Mouse (Mus musculus) kidney, postnatal 10 days (tissue): ENCODE results near the gene Wdr37.
"Not testable (repeated sequence)": the region's sequence is repeated elsewhere in the genome, so short reads cannot be mapped to it uniquely, and the experiment has no call there.

ENCODE experiments used
- DNase-seq: peaks from one replicate; pipeline ENCODE4 v3.0.0; 2021; ENCODE audit warnings: mixed read lengths

The Wdr37 gene

DNA sequence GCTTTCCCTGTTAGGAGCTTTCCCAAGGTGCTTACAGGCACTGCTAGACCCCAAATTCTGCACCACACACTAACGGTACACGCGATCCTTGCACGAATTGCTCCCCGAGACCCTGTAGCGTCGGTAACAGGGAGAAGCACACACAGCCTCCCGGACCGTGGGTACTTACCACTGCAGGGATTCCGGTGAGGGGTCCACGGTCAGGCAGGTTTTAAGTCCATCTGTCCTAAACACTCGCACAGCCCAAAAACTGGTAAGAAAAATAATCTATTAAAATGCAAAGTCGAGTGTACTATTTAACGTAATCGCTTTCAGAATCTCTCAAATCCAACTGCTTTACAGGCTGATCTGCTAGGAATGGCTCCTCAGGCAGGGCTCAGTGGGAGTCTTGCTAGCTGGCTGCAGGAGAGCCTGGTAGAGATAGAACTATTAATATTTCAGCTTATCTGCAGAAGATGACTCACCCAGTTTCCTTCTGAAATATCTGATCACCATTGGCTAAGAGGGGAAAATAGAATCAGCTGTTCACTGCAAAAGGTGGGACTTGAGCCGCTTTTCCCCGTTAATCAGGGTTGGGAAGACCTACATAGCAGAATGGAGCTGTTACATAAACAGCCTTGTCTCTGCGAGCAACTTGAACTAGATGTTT lies at the start of gene Wdr37:
Gene Wdr37 (minus strand): TSS at position 596 of the 649 bp plus-strand sequence.
- no peak for DNase-seq

GRCm38 (mm10) chr13:8913890-8914289 lies 42.2 kb upstream of the Wdr37 start:
- DNase-seq = not testable (repeated sequence)

GRCm38 (mm10) chr13:8905986-8906385 lies 34.3 kb upstream of the Wdr37 start:
- DNase-seq = not testable (repeated sequence)

DNA sequence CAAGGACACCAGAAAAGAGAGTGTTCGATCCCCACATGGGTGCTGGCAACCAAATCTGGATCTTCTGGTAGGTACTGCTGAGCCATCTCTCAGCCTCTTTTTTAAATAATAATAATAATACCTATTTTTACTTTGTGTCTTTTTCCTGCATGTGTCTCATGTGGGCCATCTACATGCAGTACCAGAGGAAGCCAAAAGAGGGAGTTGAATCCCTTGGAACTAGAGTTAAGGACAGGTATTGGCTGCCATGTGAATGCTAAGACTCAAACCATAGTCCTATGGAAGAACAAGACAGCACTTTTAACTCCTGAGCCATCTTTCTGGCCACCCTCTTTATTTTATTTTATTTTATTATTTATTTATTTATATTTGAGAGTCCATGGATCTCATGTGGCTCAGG lies 16.9 kb upstream of the Wdr37 start:
- DNase-seq = peak; percentile 12

- DNase-seq = no peak
These were observed 14.5 kb upstream of the Wdr37 start for GRCm38 (mm10) chr13:8886185-8886560.

- DNase-seq = peak; percentile 98
These were observed 13.9 kb upstream of the Wdr37 start, which contains the start of gene Idi1 for GRCm38 (mm10) chr13:8885445-8886184. Idi1 (plus strand) TSS chr13:8885501.

DNA sequence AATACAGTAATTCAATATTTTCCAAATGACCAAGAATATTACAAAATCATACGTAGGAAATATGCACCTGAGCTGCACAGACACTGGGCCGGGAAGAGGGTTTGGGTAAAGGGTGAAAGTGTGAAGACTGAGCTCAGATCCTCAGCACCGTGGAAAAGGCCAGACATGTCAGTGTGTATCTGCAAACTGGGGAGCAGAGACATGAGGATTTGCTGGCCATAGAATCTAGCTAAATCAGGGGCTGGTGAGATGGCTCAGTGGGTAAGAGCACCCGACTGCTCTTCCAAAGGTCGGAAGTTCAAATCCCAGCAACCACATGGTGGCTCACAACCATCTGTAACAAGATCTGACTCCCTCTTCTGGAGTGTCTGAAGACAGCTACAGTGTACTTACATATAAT lies 12.2 kb upstream of the Wdr37 start:
- not testable (repeated sequence) for DNase-seq

DNA sequence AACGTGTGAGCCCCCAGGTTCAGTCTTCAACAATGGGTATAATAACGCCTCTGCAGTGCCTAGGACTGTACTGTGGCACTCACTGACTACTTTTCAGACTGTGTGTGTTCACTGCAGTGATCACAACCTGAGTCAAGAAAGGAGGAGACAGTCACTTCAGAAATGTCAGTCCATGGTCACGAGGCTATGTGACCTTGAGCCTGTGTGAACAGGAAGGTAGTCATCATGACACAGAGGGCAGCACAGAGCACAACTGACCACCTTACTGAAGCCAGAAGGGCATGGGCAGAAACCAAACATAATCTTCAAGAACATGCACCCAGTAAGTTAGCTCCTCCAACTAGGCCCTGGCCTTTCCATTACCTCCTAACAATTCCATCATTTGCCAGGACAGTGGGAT lies 9.9 kb upstream of the Wdr37 start:
- no peak for DNase-seq

DNA sequence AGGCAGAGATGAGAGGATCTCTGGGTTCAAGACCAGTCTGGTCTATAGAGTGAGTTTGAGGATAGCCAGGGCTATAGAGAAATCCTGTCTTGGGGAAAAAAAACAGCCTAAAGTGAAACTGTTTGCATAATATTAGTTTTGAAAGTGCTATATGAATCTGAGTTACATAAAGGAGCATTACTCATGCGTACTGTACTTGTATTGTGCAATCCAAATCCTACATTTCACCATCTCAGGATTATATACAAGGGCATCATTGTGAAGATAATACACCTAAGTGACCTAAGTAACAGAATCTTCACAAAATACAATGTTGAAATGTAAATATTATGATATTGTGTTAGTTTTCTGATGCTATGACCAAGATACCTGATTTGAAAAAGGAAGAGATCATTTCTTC lies 2.1 kb upstream of the Wdr37 start:
- no peak for DNase-seq

GRCm38 (mm10) chr13:8870510-8871313 lies 997 bp downstream of the Wdr37 start:
- DNase-seq = peak; percentile 93

DNA sequence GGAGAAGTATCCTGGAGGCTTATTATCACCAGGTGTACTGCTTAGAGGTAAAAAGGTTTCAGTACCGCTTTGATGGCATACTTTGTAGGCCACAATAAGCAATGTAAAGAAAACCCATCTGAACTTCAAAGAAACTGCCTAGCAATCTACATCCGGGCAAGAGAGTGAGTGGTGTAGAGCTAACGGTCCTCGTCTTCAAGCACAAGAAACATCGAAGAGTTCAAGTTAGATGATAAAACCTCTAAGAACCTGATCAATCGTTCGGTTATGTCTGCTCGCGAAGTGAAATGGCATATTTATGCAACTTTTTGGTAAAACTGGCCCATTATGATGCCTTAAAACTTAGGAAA lies 1.6 kb downstream of the Wdr37 start:
- DNase-seq = no peak

- no peak for DNase-seq
These were observed 2.0 kb downstream of the Wdr37 start for GRCm38 (mm10) chr13:8869578-8870157.

DNA sequence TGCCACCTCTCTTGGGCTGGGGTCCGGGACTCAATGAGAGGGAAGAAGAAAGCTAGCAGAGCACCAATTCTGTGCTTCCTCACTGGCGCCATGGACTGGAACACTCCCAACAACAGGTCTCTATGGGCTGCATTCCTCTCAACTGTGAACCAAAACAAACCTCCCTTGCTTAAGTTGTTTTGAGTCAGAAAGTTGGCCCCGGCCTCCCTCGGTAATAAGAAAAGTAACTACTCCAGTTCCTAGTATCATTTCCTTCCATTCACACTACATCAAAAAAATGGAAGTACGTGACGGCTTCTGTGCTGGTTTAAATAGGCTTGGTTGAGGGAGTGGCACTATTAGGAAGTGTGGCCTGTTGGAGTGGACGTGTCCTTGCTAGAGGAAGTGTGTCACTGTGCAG lies 5.1 kb downstream of the Wdr37 start:
- peak; percentile 42 for DNase-seq

- no peak for DNase-seq
These were observed 6.7 kb downstream of the Wdr37 start for GRCm38 (mm10) chr13:8864990-8865389.

DNA sequence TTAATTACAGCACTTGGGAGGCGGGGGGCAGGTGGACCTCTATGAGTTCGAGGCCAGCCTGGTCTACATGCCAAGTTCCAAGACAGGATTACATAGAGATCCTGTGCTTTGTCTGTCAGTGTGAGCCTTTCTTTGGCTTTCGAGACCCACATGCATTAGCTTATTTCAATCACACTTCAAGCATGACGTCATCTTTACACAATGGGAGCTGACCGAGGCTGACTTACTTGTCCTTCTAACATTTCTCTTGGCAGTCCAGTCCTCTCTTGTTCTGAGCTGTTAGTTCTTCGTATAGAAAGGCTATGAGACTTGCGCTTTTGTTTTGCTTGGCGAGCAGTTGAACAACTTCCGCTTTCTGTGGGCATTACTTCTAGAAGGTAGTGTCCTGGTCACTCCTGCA lies 10.8 kb downstream of the Wdr37 start:
- DNase-seq = no peak

GRCm38 (mm10) chr13:8858453-8858852 lies 13.3 kb downstream of the Wdr37 start:
- no peak for DNase-seq

DNA sequence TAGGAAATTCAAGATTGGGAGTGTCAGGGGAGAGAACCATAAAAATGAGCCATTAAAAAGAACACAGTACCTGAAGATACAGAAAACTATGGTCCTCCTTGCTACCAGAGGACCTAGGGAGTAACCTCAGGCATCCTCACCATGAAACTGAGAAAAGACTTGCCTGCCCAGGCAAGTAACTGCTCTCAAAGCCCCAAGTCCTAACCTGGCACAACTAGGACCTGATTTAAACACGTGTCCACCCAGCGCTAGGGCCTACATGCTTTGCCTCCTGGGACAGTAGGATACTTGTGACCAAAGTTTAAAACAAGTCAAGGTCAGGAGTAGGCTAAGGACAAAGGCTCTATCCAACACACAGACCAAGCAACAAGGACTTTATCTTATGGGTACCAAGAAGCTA lies 16.9 kb downstream of the Wdr37 start:
- DNase-seq = no peak

DNA sequence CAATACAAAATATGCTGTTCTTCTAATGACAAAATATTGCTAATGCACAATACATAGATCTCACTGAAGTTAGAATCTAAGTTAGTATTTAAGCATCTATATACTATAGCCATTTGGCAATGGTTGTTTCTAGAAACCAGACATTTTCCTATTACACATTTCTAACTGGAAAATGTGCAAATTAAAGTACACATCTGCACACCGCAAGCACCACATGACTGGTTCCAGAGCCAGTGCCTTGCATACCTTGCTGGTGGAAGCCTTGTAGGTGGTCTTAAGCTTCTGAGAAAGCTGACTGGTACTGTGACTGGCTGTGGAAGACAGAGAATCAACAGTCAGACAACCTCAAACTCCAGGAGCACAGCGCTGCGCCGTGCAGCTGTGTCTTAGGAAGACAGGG lies 18.3 kb downstream of the Wdr37 start:
- DNase-seq = no peak

GRCm38 (mm10) chr13:8849311-8849710 lies 22.4 kb downstream of the Wdr37 start:
- no peak for DNase-seq

- peak; percentile 26 for DNase-seq
These were observed 24.0 kb downstream of the Wdr37 start for GRCm38 (mm10) chr13:8847702-8848101.

GRCm38 (mm10) chr13:8842273-8842672 lies 29.4 kb downstream of the Wdr37 start:
- DNase-seq = no peak

DNA sequence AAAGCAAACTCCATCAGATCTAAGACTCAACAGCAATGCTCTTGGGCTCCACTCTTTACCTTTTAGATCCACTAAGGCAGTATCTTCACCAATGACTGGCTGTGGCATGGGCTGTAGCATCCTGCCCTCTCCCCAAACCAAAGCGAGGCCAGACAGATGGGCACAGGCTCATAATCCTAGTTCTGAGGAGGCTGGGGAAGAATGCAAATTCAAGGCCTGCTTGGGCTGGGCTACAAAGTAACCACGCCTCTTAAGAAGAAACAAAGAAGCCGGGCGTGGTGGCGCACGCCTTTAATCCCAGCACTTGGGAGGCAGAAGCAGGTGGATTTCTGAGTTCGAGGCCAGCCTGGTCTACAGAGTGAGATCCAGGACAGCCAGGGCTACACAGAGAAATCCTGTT lies 29.9 kb downstream of the Wdr37 start:
- not testable (repeated sequence) for DNase-seq

DNA sequence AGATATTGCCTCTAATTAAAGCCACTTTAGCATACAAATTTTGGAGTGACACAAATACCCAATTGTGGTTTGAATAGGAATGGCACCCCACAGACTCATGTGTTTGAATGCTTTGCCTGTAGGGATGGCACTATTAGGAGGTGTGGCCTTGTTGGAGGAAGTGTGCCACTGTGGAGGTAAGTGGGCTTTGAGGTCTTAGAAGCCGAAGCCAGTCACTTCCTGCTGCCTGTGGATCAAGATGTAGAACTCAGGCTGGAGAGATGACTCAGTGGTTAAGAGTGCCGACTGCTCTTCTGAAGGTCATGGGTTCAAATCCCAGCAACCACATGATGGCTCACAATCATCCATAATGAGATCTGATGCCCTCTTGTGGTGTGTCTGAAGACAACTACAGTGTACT lies 30.8 kb downstream of the Wdr37 start:
- DNase-seq = no peak
